Mouse (Mus musculus): Measurements from ENCODE around the gene Rab34. TPM values are rescaled to one million over a fixed set of nuclear protein-coding genes. Genes with fewer than 3 reads are reported as not detected.
A peak's percentile ranks its signal among the peaks of the same experiment; 100 is the strongest.
"Not testable (repeated sequence)": the region's sequence is repeated elsewhere in the genome, so short reads cannot be mapped to it uniquely, and the experiment has no call there.

Rab34 gene
- polyA plus RNA-seq, 1 experiment from 2014 or later, result 71.0 TPM

DNA sequence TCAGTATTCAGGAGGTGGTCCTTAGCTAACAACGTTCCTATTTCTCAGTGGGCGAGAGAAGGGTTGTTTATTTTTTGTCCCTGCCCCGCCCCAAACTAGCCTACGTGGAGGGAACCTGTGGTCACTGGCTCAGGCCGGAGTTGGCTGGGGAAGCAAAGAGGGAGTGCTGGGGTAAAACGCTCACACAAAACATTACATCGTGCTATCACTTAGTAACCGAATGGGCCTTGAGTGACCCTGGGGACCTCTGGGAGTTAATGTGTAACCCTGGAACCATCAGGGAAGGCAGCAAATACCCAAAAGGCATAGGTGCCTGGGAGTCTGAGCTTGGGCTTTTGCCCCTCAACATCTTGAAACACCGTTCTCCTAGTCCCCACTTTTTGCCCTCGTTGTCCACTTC is 10.8 kb upstream of the Rab34 start:
- H3K27ac ChIP-seq, result no peak overlapping the region
- peak overlapping the region; percentile 91 for H3K4me2 ChIP-seq (replicated peaks)
- H3K9ac ChIP-seq, result 0 out of 2 replicates have a peak overlapping the region, but pooled peaks have one; percentile 72
- H3K4me3 ChIP-seq, result peak overlapping the region; percentile 54
- peaks cover 21% of the 10 kb centered on the region for H3K36me3 ChIP-seq
- peaks cover 50% of the 10 kb centered on the region for H3K4me1 ChIP-seq
- no peak; the same call in 1 of the 2 replicates for ATAC-seq (ENCODE audit: low FRiP score, low read depth)
- WGBS, result 1% methylated on average over 10 of the region's 10 CpGs
- no peaks in the 10 kb centered on the region for H3K9me3 ChIP-seq
- no peaks in the 10 kb centered on the region for H3K27me3 ChIP-seq (replicated peaks)

DNA sequence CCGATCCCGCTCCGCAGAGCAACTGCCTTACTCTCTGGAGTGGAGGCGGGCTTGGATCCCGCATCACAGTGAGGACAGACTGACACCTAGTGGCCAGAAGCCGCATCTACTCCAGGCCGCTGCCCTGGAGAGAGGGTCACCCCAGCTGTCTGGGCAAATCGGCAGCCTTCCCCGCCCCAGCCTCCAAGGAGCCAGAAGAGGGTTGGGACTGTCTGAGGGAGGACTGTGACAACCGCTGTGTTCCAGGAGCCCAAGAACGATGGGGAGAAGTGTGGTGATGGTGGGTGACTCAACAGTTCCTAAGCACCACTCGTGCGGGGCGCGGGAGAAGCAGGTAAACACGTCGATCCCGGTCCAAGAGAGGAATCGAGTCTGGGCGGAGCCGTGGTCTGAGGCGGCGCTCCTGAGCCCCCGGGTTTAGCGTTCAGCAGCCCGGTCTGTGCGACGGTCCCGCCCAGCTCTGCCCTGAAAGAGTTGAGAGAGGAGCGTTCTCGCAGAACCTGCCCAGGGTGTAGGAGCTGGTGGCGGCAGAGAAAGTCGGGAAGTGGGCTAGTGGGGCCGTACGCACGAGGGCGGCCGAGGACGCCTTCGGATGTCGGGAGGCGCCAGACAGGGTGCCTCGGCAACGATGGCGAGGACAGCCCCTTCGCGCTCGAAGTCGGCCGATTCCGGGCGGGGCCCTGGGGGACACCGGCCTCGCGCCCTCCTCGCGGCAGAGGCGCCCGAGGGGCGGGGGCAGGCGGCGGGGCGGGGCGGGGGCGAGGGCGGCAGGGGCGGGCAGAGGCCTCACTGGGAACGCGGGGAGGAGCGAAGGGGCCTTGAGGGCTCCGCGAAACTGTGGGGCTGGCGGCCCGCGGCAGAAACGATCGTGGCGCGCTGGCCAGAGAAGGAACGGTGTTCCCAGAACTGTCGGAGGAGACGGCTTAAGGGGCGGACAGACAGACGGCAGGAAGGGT is 10.0 kb upstream of the Rab34 start:
- Histone ChIP-seq H3K9ac (peak overlapping the region; percentile 72), H3K4me2 (replicated peaks) (peak overlapping the region; percentile 91), H3K4me3 (peak overlapping the region; percentile 54), H3K9me3 (no peaks in the 10 kb centered on the region), H3K27me3 (replicated peaks) (no peaks in the 10 kb centered on the region), H3K4me1 (peaks cover 52% of the 10 kb centered on the region), H3K27ac (peak overlapping the region; percentile 85), H3K36me3 (peaks cover 21% of the 10 kb centered on the region)
- 1% methylated on average over 78 of the region's 84 CpGs for WGBS
- peak; percentile 86 for ATAC-seq (ENCODE audit: low FRiP score, low read depth)

DNA sequence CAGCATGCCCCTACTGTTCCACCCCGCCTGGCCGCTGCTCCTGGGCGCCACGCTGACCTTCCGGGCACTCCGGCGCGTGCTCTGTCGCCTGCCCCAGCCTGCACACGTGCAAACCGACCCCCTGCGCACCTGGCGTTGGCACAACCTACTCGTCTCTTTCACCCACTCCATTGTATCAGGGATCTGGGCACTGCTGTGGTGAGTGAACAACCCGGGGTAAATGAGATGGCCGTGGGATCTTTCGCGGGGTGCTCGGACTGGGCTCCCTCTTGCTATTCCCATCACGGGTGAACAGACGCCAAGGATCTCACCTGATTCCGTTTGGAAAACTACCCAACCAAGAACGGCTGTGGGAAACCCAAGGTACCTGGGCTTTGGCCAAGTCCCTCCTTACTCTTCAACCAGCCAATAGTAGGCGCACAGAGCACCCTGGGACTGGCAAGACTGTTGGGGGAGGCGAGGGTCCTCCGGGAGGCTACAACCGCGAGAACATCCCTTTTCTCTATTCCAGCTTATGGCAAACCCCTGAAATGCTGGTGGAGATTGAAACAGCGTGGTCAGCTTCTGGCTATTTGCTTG is 9.3 kb upstream of the Rab34 start:
- Histone ChIP-seq H3K27me3 (replicated peaks) (no peaks in the 10 kb centered on the region), H3K4me2 (replicated peaks) (peak overlapping the region; percentile 91), H3K4me3 (peak overlapping the region; percentile 54), H3K4me1 (peaks cover 52% of the 10 kb centered on the region), H3K36me3 (peaks cover 21% of the 10 kb centered on the region), H3K9me3 (no peaks in the 10 kb centered on the region), H3K9ac (peak overlapping the region; percentile 72), H3K27ac (peak overlapping the region; percentile 85)
- 0 out of 2 replicates have a peak, but pooled peaks have one; percentile 12 for ATAC-seq (ENCODE audit: low FRiP score, low read depth)
- 1% methylated on average over 29 of the region's 29 CpGs for WGBS

DNA sequence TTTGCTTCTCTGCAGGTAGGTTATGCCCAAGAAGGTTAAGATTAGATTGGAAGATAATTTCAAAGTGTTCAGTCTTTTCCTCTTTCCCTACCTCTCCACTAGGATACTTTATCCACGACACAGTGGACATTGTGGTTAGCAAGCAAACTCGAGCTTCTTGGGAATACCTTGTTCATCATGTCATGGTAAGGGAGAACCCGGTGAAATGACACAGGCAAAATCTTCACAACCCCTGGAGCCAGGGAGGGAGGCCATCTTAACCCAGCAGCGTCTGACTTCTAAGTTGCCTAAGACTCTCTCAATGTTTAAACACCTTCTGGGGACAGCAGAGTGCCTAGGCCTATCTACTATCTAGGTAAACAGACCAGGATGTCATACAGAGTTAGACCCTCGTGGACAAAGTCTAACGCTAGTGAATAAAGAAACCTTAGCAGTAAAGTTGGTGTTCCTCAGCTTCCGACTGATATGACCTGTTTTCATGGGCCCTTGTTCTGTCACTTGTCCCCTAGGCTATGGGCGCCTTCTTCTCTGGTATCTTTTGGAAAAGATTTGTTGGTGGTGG is 8.7 kb upstream of the Rab34 start:
- ATAC-seq (ENCODE audit: low FRiP score, low read depth), result no peak
- 31% methylated on average over 8 of the region's 8 CpGs for WGBS
- H3K27me3 ChIP-seq (replicated peaks), result no peaks in the 10 kb centered on the region
- peaks cover 21% of the 10 kb centered on the region for H3K36me3 ChIP-seq
- peak overlapping the region; percentile 91 for H3K4me2 ChIP-seq (replicated peaks)
- H3K27ac ChIP-seq, result no peak overlapping the region
- H3K9ac ChIP-seq, result peak overlapping the region; percentile 72; the same call in 1 of the 2 replicates
- H3K4me1 ChIP-seq, result peaks cover 52% of the 10 kb centered on the region
- H3K4me3 ChIP-seq, result peak overlapping the region; percentile 54; the same call in 1 of the 2 replicates
- no peaks in the 10 kb centered on the region for H3K9me3 ChIP-seq

DNA sequence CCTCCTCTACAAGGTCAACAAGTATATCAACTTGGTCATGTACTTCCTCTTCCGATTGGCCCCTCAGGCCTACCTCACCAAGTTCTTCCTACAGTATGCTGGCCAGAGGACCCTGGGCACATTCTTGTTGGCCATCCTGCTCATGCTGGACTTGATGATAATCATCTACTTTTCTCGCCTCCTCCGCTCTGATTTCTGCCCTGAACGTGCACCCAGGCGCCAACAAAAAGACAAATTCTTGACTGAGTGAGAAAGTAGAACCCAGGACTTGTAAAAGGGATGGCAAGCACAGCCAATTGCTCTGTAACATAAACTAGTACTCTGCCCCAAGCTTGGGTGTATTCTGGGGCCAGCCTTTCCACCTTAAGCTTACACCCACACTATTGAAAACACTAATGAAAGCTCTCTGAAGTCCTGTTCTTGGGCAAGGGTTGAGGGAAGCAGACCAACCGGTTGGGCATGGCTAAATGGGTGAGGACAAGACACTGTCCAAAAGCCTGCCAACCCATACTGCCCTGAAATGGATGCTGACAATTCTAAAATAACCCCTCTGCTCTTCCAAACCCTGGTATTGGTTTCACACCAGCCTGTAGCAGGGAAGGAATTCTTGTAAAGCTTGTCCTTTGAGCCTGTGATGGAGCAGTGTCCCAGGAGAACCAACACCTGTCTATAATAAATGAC is 8.0 kb upstream of the Rab34 start:
- WGBS, result 80% methylated on average over 6 of the region's 6 CpGs
- H3K9ac ChIP-seq, result no peak overlapping the region
- H3K27ac ChIP-seq, result no peak overlapping the region
- no peaks in the 10 kb centered on the region for H3K27me3 ChIP-seq (replicated peaks)
- H3K4me2 ChIP-seq (replicated peaks), result peak overlapping the region; percentile 91
- no peaks in the 10 kb centered on the region for H3K9me3 ChIP-seq
- ATAC-seq (ENCODE audit: low FRiP score, low read depth), result no peak
- peaks cover 21% of the 10 kb centered on the region for H3K36me3 ChIP-seq
- H3K4me3 ChIP-seq, result no peak overlapping the region
- H3K4me1 ChIP-seq, result peaks cover 52% of the 10 kb centered on the region

DNA sequence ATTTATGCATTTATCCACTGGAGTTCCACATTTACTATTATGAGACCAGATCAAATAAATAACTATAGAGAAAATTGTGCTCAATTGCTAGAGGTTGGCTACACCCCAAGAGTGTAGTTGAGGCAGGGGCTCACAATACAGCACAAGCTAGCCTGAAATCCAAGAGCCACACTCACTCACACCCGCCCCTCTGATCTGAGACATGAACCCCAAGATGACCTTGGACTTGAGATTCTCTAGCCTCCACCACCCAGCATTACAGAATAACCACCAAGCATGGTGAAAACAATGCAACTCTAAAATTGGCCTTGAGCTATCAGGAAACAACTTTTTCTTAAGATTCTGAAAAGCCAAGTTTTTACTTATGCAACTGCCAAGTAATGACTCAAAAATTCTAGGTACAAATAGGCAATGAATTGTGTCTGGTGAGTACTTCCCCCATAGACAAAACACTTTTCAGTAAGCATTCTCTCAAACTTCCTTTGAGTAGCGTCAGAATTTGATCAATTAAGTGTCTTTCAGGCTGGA is 6.3 kb upstream of the Rab34 start:
- WGBS, result 46% methylated on average over 2 of the region's 2 CpGs
- Histone ChIP-seq H3K4me2 (replicated peaks) (peak overlapping the region; percentile 80), H3K4me1 (peaks cover 45% of the 10 kb centered on the region), H3K36me3 (peaks cover 21% of the 10 kb centered on the region), H3K4me3 (peak overlapping the region; percentile 88), H3K9ac (peak overlapping the region; percentile 92), H3K9me3 (no peaks in the 10 kb centered on the region), H3K27me3 (replicated peaks) (no peaks in the 10 kb centered on the region), H3K27ac (no peak overlapping the region)
- ATAC-seq (ENCODE audit: low FRiP score, low read depth), result no peak

DNA sequence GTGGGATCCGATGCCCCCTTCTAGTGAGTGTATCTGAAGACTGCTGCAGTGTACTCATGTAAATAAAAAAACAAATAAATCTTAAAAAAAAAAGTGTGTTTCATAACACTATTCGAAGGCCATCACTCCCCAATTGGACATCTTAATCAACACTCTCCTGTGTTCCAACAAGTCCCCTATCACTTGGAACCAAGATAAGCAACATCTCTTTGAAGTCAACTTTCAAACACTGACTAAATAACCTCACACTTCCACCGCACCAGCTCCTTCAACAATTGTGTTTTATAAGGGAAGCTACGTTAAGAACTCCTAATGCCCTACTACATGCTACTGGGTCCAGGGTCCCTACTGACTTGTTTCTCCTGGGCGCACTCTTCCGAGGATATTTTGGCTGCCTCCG is 5.8 kb upstream of the Rab34 start:
- H3K9ac ChIP-seq, result peak overlapping the region; percentile 92
- no peak for ATAC-seq (ENCODE audit: low FRiP score, low read depth)
- H3K27me3 ChIP-seq (replicated peaks), result no peaks in the 10 kb centered on the region
- peak overlapping the region; percentile 88 for H3K4me3 ChIP-seq
- H3K27ac ChIP-seq, result no peak overlapping the region
- peaks cover 40% of the 10 kb centered on the region for H3K4me1 ChIP-seq
- H3K4me2 ChIP-seq (replicated peaks), result peak overlapping the region; percentile 80
- H3K9me3 ChIP-seq, result no peaks in the 10 kb centered on the region
- peaks cover 21% of the 10 kb centered on the region for H3K36me3 ChIP-seq
- WGBS, result 12% methylated on average over 7 of the region's 7 CpGs

DNA sequence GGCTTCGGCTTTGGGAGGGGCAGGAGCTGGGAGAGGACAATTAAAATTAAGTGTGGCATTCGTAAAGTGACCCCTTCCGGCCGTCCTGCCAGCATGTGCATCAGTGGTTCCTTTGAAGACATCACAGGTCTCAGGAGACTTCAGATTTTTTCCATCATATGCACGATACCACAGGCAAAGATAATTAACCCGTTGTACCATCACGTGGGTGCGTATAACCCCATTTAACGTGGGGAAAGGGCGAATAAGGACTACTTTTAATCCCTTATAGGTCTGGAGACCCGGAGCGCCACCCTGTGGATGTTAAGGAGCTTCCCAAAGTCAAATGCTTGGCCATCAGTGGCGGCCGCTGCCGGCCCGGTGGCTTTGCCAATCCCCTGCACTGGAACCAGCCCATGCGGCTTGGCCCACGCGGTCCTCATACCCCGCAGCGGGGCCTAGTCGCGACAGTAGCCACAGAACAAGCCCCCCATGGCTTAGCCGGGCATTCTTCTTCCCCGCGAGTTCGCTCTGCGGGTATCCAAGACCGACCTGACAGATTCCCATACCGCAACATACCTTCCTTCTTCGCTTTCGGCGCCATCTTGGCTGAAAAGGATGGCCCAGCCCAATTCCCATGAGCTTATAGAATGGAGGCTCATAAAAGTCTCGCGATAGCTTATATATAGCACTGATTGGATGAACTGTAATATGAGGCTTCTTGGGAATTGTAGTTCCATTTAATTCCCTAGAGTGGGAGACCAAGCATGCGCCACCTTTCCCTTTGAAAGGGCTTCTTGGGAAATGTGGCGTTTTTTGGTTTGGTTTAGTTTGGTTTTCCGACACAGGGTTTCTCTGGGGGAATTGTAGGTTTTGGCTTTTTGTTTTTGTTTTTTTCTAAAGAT is 5.0 kb upstream of the Rab34 start, which contains the start of gene Rpl23a:
Gene Rpl23a (minus strand): TSS at position 624 of the 884 bp plus-strand sequence.
- under 1% methylated on average over 38 of the region's 38 CpGs for WGBS
- Histone ChIP-seq H3K27ac (peak within 1 kb of the TSS; percentile 90), H3K9ac (peak within 1 kb of the TSS; percentile 92), H3K4me3 (peak within 1 kb of the TSS; percentile 88), H3K4me1 (peaks cover 33% of the 10 kb centered on the region), H3K27me3 (replicated peaks) (no peaks in the 10 kb centered on the region), H3K4me2 (replicated peaks) (peak within 1 kb of the TSS; percentile 80), H3K9me3 (no peaks in the 10 kb centered on the region), H3K36me3 (peaks cover 21% of the 10 kb centered on the region)
- peak; percentile 88 for ATAC-seq (ENCODE audit: low FRiP score, low read depth)

DNA sequence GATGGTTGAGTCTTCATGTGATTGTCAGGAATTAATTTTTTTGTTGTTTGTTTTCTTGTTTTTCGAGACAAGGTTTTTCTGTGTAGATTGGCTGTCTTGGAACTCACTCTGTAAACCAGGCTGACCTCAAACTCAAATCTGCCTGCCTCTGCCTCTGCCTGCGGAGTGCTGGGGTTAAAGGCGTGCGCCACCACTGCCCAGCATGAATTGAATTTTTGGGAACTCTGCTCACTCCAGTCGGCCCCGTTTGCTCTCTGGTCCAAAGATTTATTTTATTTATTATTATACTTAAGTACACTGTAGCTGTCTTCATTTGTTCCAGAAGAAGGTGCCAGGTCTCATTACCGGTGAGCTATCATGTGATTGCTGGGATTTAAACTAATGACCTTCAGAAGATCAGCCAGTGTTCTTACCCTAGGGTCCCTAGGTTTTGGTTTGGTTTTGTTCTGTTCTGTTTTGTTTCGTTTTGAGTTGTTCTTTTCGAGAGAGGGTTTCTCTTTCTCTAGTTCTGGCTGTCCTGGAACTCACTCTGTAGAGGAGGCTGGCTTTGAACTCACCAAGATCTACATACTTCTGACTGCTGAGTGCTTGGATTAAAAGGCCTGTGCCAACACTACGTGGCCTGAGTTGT is 4.2 kb upstream of the Rab34 start:
- peaks cover 21% of the 10 kb centered on the region for H3K36me3 ChIP-seq
- H3K4me2 ChIP-seq (replicated peaks), result peak overlapping the region; percentile 52
- 0 out of 2 replicates have a peak overlapping the region, but pooled peaks have one; percentile 8 for H3K4me3 ChIP-seq
- H3K9ac ChIP-seq, result no peak overlapping the region
- peaks cover 26% of the 10 kb centered on the region for H3K4me1 ChIP-seq
- no peak overlapping the region for H3K27ac ChIP-seq
- WGBS, result 51% methylated on average over 10 of the region's 10 CpGs
- no peak for ATAC-seq (ENCODE audit: low FRiP score, low read depth)
- H3K9me3 ChIP-seq, result no peaks in the 10 kb centered on the region
- no peaks in the 10 kb centered on the region for H3K27me3 ChIP-seq (replicated peaks)

DNA sequence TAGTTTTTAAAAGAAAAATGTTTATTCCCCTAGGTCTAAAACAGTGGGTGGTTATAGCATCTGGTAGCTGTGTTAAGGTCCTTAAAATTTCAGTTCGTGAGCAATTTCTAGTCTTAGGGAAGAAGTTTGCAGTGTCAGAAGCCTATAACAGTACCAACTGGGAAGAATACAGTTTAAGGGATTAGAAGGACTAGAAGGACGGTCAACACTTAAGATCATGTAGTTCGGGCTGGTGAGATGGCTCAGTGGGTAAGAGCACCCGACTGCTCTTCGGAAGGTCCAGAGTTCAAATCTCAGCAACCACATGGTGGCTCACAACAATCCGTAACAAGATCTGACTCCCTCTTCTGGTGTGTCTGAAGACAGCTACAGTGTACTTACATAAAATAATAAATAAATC is 3.5 kb upstream of the Rab34 start:
- not testable (repeated sequence) for H3K27me3 ChIP-seq (replicated peaks); H3K4me3 ChIP-seq; H3K9ac ChIP-seq; ATAC-seq (ENCODE audit: low FRiP score, low read depth); H3K4me2 ChIP-seq (replicated peaks); H3K9me3 ChIP-seq; H3K27ac ChIP-seq
- H3K36me3 ChIP-seq, result peaks cover 18% of the 10 kb centered on the region
- WGBS, result 93% methylated on average over 6 of the region's 6 CpGs
- H3K4me1 ChIP-seq, result peaks cover 23% of the 10 kb centered on the region

Measured in neural tube, embryonic 12.5 days (tissue).